Mouse (Mus musculus) E14TG2a.4 (cell line): ENCODE results near the gene Plekha8.

Experiments used
- H3K27me3 ChIP-seq: 2 replicates; pipeline ENCODE4 v1.6.1; 2014; ENCODE audit warnings: low read length, control low read depth; ENCODE audit not compliant: insufficient read depth
- H3K36me3 ChIP-seq: 2 replicates; pipeline ENCODE4 v1.6.1; 2014; ENCODE audit warnings: low read length, control low read depth; ENCODE audit not compliant: insufficient read depth
- H3K4me1 ChIP-seq: replicated peaks from 2 replicates; pipeline ENCODE4 v1.6.1; 2014; ENCODE audit warnings: low read depth, low read length, control low read depth
- H3K4me3 ChIP-seq: replicated peaks from 2 replicates; pipeline ENCODE4 v1.5.1; 2014; ENCODE audit warnings: mild to moderate bottlenecking, low read length
- H3K9me3 ChIP-seq: 2 replicates; pipeline ENCODE4 v1.6.1; 2014; ENCODE audit warnings: low read length, control low read depth
- CTCF ChIP-seq: conservative IDR thresholded peaks from 2 replicates; pipeline ENCODE4 v1.5.1; 2014; ENCODE audit warnings: low read length
- NANOG ChIP-seq: IDR thresholded peaks from 2 replicates; pipeline ENCODE4 v1.6.1; 2014; ENCODE audit warnings: borderline replicate concordance, low read length, mixed read lengths
- POU5F1 ChIP-seq: IDR thresholded peaks from 2 replicates; pipeline ENCODE4 v1.6.1; 2014; ENCODE audit warnings: low read length, borderline replicate concordance

The Plekha8 gene

DNA sequence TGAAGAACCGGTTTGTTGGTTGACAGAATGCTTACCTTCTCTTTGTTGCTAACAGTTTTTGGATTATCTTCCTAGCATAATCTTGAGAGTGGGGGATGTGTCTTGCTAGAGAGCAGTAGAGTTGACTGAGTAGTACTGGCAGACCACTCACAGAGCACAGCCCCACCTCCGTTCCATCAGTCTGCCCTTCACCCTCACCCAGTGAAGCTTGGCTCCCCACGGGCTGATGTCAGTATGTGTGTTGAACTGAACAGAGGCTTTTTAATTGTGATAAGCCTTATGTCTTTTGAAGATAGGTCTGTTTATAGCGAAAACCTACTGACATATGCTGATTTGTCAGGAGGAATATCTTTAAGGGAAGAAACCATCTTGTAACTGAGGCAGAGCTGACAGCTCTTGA, 48.3 kb downstream of the Plekha8 start:
- no peak overlapping the region for H3K4me3 ChIP-seq
- H3K27me3 ChIP-seq: no peaks in the 10 kb centered on the region
- TF ChIP-seq NANOG (no peak), POU5F1 (no peak), CTCF (no peak)
- H3K9me3 ChIP-seq: peaks cover 3% of the 10 kb centered on the region; the same call in 1 of the 2 replicates
- H3K36me3 ChIP-seq: peaks cover 10% of the 10 kb centered on the region
- H3K4me1 ChIP-seq: no peaks in the 10 kb centered on the region

DNA sequence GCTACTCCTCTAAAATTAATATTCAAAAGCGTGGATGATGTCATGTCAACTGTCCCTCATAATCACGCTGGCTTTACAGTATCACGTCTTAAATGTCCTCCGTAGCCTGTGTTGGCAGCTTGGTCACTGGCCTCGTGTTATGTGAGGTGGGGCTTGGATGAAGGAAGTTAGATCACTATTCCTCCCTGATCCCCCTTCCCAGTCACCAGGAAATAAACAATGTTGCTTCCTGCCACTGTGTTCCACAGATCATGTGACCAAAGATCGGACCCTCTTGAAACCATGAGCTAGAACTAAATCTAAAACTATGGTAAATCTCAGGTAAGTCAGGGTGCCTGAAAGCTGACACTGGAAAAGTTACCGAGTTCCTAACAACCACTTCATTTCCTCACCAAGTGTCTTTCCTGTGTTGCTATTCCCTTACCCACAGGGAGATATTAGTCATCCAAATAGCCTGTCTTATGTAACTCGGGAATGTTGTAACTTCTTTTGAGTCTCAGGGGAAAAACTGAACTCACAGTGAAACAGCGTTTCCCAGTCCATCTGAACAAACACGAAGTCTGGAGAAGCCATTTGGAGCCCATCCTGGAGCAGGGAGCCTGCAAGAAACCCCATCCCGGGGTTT, 60.7 kb downstream of the Plekha8 start:
- 0 out of 2 replicates have a peak, but pooled peaks cover 4% of the 10 kb centered on the region for H3K9me3 ChIP-seq
- no peaks in the 10 kb centered on the region for H3K4me1 ChIP-seq
- TF ChIP-seq CTCF (no peak), NANOG (no peak), POU5F1 (no peak)
- H3K27me3 ChIP-seq: no peaks in the 10 kb centered on the region
- no peaks in the 10 kb centered on the region for H3K36me3 ChIP-seq
- no peak overlapping the region for H3K4me3 ChIP-seq

DNA sequence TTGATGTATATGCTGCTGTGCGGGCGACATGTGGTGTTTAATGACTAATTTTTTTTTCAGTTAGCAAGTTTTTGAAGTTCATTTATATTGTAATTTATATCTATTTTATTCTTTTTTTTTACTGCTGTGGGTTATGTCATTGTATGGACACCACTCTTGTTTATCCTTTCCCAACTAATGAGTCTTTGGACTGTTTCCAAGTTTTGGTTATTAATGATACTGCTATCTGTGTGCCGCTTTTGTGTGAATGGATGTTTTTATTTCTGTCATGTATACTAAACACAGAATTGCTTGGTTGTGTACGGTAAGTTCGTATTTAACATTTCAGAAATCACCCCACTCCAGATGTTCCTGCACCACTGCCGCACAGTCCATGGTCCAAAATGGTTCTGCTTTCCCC, 63.0 kb downstream of the Plekha8 start:
- no peak for TF ChIP-seq CTCF
- TF ChIP-seq POU5F1: no peak
- no peak for TF ChIP-seq NANOG
- H3K36me3 ChIP-seq: no peaks in the 10 kb centered on the region
- no peaks in the 10 kb centered on the region for H3K27me3 ChIP-seq
- H3K4me3 ChIP-seq: no peak overlapping the region
- no peaks in the 10 kb centered on the region for H3K4me1 ChIP-seq
- 0 out of 2 replicates have a peak, but pooled peaks cover 4% of the 10 kb centered on the region for H3K9me3 ChIP-seq

DNA sequence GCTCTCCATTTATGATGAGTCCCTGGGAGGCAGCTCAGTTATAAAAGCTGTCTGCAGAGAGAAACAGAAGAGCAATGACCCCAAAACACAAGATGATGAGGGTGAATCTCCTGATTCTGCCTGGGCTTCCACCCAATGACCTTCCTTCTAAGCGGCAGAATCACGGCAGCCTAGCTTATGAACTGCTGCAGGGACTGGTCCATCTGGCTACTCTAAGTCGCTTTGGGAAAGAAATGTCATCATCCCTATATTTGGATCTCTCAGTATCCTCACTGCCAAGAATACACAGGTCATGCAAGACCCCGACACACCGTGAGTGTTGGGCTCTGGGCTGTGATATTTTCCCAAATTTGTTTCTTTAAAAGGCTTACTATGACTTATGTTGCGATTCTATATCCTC, 75.0 kb downstream of the Plekha8 start:
- no peaks in the 10 kb centered on the region for H3K36me3 ChIP-seq
- TF ChIP-seq POU5F1 (no peak), NANOG (no peak), CTCF (no peak)
- no peaks in the 10 kb centered on the region for H3K27me3 ChIP-seq
- H3K4me3 ChIP-seq: no peak overlapping the region
- no peaks in the 10 kb centered on the region for H3K9me3 ChIP-seq
- H3K4me1 ChIP-seq: peaks cover 10% of the 10 kb centered on the region

DNA sequence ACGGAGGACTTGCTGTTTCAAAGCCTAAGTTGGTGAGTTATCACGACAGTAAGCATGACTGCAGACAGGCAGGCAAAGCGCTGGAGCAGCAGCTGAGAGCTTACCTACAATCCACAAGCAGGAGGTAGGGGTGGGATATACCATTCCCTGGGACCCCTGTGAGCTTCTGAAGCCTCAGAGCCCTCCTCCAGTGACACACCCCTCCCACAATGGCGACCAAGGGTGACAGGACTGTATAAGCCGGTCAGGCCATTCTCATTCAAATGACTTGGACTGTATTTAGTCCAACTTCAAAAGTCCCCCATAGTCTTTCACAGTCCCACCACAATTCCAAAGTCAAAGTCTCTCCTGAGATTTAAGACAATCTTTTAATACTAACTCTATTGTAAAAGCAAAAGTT, 78.0 kb downstream of the Plekha8 start:
- Histone ChIP-seq H3K9me3 (no peaks in the 10 kb centered on the region), H3K27me3 (no peaks in the 10 kb centered on the region), H3K36me3 (no peaks in the 10 kb centered on the region), H3K4me1 (peaks cover 10% of the 10 kb centered on the region), H3K4me3 (no peak overlapping the region)
- TF ChIP-seq CTCF (no peak), POU5F1 (no peak), NANOG (no peak)

DNA sequence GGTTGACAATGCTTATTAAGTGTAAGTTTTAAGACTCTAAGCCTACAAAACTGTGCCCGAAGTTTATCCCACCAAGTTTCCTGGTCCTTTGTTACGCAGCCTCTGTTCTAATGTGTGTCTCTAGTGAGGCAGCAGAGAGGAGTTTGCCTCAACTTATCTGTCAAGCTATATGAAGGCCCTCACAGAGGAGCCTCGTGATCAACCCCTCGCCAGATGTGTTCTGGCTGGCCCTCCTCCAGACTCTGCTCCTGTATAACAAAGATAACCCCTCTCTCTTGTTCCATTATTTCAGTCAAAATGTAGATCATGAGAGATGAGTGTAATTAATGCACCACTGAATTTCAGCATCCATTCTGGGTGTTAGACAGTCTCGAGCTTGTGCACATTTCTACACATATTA, 84.8 kb downstream of the Plekha8 start:
- TF ChIP-seq POU5F1 (no peak), CTCF (no peak), NANOG (no peak)

DNA sequence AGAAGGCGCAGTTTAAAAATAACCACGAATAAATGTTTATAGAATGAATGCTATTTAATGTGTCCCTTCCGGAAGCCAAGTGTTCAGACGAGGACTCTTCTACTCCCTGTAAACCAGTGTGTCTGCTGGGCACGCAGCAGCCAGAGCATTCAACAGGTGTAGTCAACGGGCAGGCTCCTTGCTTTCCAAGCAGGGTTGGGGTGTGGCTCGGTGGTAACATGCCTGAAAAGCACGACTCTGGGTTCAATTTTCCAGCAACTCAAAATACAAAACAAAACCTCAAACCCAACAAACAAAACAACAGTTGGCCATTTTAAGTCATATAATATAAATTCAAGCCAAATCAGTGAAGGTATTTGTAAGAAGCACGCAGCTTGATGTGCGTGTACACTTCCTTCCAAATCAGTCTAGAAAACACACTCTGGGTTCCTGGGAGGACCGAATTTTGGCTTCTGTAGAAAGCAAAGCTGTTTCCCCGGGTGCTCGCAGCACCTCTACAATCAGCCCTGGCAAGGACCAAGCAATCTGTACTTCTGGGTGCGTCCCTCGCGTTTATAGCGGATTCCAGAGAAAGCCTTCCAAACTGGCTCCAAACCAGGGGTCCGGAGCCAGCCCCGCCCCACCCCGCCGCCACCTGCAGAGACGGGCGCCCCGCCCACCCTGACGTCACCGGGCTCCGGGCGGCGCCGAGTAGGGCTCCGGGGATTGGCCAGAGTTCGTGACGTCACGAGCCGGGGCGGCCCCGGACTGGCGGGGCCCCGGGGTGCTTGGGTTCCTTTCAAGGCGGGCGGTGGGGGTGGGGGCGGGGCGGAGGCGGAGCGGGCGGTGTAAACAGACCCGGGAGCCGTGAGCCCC, 86.2 kb downstream of the Plekha8 start, which contains the start of gene Mturn:
Mturn (plus strand) TSS at position 734 of the 855 bp plus-strand sequence.
- peaks cover 30% of the 10 kb centered on the region for H3K27me3 ChIP-seq
- peak within 1 kb of the TSS; percentile 97 for H3K4me3 ChIP-seq
- no peaks in the 10 kb centered on the region for H3K9me3 ChIP-seq
- H3K36me3 ChIP-seq: no peaks in the 10 kb centered on the region
- H3K4me1 ChIP-seq: peaks cover 17% of the 10 kb centered on the region
- no peak for TF ChIP-seq CTCF
- TF ChIP-seq NANOG: no peak
- no peak for TF ChIP-seq POU5F1

More for the DNA sequence above, 84.8 kb downstream of the Plekha8 start:
- Histone ChIP-seq H3K4me1 (peaks cover 17% of the 10 kb centered on the region), H3K9me3 (no peaks in the 10 kb centered on the region), H3K4me3 (no peak overlapping the region), H3K27me3 (peaks cover 27% of the 10 kb centered on the region), H3K36me3 (no peaks in the 10 kb centered on the region)

DNA sequence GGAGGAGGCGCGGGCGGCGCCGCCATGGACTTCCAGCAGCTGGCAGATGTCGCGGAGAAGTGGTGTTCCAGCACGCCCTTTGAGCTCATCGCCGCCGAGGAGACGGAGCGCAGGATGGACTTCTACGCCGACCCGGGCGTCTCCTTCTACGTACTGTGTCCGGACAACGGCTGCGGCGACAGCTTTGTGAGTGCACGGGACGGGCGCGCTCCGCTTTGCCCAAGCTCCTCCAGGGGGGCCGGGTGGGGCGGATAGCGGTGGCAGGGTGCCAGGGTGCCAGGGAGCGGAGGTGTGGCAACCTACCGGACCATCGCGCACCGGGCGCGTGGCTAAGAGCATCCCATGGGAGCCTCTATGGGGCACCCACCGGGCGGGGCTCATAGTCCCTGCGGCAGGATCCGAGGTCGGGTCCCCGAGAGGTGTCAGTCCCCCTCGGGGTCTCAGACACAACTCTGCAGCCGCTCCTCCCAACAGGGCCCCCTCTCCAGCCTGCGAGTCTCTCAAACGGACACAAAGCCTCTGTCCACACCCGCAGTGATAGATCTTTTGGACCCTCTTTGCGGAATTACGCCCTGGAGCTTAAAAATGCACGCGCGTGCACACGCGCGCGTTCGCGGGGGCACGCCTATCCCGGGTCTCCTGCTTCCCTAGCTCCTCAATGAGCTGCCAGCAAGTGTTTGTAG, 87.0 kb downstream of the Plekha8 start:
- TF ChIP-seq CTCF (no peak), POU5F1 (no peak), NANOG (no peak)
- Histone ChIP-seq H3K36me3 (no peaks in the 10 kb centered on the region), H3K4me3 (peak overlapping the region; percentile 97), H3K4me1 (peaks cover 17% of the 10 kb centered on the region), H3K27me3 (peaks cover 30% of the 10 kb centered on the region), H3K9me3 (no peaks in the 10 kb centered on the region)
